Mouse (Mus musculus) ES-Bruce4 (cell line): Measurements from ENCODE around the gene Fam160b1.

Source experiments
- CTCF ChIP-seq: IDR thresholded peaks from one replicate; pipeline ENCODE4 v1.8.1; 2011; ENCODE audit warnings: low read depth, low read length
- EP300 ChIP-seq: IDR thresholded peaks from 2 replicates; pipeline ENCODE4 v1.6.1; 2011; ENCODE audit warnings: low read depth, low read length; ENCODE audit not compliant: insufficient read depth
- POLR2A ChIP-seq: IDR thresholded peaks from one replicate; pipeline ENCODE4 v1.8.1; 2011; ENCODE audit warnings: low read length; ENCODE audit not compliant: insufficient read depth

DNA sequence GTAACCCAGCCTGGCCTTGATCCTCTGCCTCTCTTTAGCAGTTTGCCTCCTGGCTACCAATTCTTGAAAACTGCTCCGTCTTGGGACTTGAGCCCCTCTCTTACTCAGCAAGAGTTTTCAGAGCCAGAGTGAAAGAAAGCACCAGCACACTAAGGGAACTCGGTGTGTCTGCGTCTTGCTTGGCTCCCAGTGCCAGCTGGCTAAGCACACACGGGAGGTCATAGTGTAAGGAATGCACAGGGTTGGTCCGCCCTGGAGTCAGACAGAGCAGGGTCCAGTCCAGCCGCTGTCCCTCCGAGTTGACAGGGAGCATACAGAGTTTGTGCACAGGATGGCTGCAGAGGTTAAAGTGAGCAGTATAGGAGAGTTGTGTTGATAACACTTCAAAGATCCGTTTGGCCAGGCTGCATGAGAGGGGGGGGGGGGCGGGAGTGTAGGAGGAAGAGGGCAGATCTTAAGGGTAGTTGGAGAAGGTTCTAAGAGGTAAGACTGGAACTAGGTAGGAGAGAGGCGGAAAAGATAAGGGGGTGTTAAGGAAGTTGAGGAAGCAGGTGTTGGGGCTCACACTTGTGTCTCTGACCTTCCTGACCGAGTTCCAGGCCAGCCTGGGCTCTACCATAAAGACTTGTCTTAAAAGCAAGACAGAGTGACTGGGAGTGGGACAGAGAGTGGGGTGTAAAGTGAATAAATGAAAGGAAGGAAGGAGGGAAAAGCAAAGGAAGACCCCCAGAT is 4.6 kb downstream of the Fam160b1 start:
- TF ChIP-seq CTCF (no peak), POLR2A (no peak), EP300 (no peak)
